Mouse (Mus musculus) thymus, postnatal 36 days (tissue): ENCODE measurements at regions not wholly inside any gene's neighbourhood (a gene's known extent, or its start where the extent isn't known, plus 50 kb on each side); places are given as distances from the start of the nearest gene placed in this dataset.

Experiments
- DNase-seq, 2 experiments: peaks; one replicate each; pipeline ENCODE4 v3.0.0; 2022; ENCODE audit warnings: mixed read lengths in 2 of 2

DNA sequence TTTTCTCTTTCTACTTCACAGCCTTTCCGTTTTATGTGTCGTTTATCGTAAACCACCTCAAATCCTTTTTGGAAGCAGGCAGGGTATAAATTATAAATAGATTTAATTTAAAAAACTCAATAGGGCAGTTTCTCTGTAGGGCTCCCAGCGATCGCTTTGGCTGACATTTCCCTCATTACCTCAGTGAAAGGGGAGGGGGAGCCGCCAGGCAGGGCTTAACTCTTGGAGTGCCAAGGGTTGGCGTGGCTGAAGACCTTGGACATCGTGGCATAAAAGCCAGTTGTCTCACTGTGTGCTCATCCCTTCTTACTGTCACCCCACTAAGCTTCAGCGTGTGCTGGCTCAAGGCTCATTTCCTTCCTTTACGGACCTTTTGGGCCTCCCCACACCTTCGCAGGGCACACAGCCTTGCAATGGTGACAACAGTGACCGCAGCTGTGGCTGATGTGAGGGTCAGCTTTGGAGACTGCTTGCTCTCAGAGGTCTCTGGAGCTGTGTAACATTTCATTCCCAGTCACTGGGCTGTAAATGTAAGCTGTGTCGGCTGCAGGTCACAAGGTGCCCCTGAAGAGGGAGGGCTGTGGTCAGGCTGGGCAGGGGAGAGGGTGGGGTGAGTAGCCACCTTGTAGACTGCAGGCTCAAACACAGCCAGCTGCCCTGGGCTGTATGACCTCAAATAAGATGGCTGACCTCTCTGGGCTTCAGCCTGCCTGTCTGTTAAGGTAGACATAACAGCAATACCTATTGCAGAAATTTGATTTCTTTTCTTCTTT, 81.6 kb upstream of the Stx16 start:
- no peak for DNase-seq

DNA sequence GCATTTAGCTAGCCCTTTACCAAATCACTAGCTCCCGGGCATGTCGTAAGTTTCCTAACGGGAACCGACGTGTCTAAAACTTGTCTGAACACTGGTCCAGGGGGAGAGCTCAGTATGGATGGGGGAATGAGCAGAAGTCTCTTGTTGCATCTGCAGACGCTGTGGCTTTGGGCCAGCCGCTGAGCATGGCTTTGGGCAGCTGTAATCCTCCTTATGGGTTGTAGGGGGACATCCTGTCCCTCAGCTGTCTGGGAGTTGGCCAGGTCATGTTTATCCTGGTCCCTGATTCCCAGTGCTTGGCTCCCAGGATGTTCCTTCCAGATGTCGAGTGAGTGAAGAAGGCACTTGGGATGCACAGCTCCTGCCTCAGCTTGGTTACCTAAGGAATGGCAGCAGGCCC, 71.4 kb upstream of the Stx16 start:
- no peak for DNase-seq

DNA sequence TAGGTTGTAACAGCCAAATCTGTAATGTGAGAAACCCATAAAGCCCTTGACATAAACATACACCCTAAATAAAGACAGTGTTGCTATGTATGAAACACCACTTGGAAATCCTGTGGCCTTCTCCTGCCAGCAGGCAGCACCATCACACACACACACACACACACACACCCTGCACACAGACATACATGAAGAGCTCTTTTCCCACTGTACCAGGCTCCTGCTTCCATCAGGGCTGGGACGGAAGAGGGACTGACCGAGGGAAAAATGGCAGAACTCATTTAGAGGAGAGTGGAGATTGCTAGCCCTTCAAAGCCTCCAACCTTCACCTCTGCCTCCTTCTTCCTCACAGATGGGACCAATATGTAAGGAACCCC, 68.1 kb upstream of the Stx16 start:
- DNase-seq, result no peak

DNA sequence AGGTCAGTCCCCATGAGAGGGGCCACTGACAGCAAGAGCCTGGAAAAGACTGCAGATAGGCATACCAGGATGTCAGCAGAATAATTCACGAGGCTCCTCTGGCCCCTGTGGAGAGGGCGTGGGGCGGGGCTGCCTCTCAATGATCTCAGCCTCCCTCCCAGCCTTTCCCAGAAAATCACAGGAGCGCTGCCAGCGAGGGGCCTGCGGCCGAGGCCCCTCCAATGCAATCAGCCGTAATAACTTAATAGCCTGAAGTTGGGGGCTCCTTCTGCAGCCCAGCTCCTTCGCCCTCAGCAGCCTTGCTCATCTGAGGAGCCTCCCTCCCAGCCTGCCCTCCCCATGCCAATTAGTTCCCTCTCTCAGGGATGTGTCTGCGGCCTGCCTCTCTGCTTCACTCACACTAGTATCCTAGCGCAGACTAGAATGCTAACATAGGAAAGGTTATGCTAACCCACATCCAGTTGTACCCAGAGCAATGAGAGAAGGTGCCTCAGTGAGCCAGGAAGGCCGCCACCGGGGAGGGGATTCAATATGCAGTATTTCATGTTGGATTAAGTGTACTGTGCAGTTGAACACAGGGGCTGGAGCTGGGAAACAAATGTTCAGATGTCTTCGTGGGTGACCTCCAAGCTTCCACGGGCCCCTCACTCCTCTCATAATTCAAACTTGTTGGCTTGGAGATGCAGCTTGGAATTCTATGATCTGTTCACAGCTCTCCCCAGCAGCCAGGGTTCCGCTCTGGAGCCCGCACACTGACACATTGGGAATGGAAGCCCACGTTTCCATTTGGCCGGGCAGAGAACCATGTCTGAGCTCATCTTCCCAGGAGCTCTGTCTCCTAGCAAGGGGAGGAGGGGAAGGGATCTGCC, 67.5 kb upstream of the Stx16 start:
- DNase-seq, result no peak

DNA sequence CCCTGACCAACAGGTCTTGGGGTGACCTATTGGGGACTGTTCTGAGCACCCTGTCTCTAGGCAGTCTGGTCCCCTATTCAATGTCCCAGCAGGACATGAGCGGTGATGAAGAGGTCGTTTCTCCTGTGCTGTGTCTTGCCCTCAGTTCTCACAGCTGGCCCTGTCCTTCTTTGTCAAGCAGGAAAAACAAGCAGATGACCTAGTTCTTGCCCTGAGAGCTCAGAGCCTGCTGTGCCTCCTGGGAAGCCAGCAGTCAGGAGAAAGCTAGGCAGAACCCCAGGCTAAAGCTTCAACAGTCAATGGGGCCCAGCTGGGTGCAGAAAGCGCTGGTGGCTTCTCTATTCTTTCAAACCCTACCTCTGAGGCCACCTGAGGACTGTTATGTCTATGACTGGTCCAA, 66.1 kb upstream of the Stx16 start:
- DNase-seq, result no peak

DNA sequence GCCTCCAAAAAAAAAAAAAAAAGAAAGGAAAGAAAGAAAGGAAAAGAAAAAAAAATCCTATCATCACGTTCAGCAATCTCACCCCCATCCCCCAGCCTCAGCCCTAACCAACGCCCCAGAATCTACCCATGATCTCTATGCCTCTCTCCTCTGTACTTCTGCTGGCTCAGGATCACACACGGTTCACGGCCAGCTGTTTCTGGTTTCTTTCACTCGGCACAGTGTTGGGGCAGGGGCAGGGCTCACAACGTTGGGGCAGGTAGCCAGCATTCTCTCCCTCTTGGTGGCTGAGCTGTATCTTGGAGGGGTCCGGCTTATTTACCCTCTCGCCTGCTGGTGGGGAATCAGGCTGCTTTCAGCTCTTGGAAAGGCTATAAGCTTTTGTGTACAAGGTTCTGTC, 64.7 kb upstream of the Stx16 start:
- DNase-seq, result no peak

DNA sequence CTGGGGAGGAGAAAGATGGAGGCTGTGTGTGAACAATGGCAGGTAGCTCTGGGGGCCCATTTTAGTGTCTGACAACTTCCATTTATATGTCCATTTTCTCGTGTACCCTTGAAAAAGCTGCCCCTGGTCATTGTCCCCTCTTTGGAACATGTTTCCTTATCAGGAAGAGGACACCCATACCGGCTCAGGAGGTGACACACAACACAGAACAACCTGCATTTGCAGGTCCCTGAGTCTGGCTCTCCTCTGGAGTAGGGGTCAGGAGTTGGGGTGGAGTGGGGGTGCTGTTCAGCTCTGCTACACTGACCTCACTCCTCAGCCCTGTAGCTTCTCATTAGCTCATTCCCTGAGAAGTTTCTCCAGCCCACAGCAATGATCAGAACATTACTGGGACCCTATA, 61.7 kb upstream of the Stx16 start:
- DNase-seq, result no peak

DNA sequence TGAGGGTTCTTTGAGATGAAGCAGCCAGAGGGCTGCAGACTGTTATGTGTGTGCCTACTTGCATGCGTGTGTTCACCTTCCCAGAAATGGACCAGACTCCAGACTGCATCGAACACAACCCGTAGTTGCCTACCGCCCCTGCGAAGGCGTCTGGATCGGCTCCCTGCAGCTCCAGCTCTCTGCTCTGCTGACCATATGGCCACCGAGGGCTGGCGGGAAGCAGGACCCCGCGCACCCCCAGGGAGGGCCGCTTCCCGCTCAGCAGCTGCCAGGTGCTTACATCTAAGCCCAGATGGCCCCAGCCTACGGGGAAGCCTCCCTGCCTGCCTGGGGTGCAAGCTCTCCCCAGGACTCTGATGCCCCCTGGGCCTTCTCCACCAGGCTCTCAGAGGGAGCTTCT, 60.8 kb upstream of the Stx16 start:
- no peak for DNase-seq

DNA sequence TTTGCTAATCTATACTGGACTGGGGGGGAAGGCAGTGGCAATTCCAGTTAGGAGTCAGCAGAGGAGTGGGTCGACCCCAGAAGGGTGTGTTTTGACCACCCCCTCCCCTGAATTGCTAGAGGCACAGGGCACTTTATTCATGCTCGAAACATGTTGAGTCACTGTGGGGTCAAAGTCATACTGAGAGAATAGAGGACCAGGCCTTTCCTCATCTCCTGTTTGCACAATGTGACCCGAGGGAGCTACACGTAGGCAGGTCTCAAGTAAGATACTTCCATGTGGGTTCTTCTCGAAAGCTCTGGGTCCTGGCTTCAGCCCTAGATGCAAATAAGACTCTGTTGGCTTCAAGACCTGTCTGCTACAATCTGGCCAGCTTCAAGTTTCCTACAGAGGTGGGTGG, 60.0 kb upstream of the Stx16 start:
- no peak for DNase-seq

DNA sequence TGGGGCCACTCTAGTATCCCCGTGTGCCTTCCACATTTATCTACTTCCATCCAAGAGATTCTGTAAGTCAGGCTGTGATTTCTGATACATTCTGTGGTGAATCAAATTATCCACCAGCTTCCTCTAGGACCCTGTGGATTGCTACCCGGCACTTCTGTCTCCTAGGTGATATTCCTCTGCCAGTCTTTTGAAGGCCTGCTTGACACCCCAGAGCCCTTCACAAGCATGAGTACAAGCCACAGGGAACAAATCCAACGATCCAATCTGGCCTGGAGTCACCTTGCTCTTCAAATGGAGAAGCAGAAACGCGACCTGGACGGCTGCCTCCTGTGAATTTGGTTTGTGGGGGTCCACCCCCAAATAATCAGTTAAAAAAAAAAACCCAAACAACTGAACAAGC, 59.1 kb upstream of the Stx16 start:
- no peak for DNase-seq

DNA sequence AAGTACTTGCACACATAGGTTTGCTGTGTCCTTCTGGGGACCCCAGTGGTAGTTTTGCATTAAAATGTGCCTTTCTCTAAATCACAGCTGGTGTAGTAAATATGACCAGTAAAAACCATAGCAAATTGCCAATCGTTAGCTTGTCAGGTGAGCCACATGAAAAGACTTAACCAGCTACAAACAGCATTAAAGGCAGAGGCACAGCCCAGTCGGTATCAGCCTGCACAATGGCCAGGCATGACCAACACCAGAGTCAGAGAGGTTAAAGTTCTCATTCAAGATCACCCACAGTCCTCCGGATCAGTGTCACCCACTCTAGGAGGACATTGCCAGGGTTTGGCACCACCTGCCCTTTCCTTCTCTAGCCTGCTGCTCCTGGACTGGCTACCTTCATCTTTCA, 58.5 kb upstream of the Stx16 start:
- no peak for DNase-seq

DNA sequence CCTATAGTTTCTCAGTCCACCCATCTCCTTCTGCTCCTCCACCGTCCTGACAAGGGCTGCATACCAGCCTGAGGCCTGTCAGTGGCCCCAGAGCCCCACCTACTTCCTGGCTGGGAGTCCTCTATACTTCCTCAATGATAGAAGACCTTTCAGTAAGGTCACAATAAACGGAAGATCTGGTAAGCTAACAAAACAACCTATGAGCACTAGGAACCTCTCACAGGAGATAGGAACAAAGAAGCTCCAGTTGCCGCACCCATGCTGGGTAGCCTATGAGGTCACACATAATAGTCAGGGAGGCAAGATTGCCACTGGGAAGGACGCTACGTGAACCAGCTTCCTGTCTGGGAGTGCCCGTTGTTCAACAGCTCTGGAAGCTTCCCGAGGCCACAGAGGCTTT, 58.1 kb upstream of the Stx16 start:
- peak; percentile 21 to 23 for DNase-seq

DNA sequence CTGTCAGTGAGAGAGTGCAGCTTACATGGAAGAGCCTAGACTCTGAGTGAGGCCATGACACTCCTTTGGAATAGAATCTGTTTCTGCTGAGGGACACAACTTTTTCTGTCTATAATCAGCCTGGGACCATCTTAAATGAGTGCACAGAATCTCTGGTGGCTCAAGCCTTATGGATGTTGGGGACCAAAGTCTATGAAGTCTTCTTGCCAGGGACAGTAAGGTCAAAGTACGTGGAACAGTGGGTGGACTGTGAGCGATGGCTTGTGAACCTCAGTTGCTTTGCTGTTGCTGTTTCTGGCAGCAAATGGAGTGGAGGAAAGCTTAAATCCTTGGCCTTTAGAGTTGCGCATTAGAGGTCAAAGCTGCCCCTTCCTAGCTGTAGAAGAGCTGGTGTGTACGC, 57.1 kb upstream of the Stx16 start:
- no peak for DNase-seq

DNA sequence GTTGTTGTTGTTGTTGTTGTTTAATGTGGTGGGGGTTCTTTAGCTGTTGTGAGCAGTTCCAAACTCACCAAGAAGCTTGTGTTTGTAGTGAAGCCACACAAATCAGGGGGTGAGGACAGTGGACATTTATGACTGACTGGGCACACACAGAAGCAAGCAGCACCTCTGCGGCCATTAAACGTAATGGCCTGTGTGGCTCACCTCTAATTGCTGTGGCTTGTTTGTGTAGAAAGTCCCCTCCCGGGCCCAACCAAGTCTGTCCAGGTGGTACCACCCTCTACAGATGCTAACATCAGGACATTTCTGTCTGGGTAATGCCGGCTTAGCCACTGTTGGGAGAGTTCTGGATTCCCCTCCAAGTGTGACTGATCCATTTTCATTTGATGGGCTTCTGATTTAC, 56.1 kb upstream of the Stx16 start:
- DNase-seq, result no peak

DNA sequence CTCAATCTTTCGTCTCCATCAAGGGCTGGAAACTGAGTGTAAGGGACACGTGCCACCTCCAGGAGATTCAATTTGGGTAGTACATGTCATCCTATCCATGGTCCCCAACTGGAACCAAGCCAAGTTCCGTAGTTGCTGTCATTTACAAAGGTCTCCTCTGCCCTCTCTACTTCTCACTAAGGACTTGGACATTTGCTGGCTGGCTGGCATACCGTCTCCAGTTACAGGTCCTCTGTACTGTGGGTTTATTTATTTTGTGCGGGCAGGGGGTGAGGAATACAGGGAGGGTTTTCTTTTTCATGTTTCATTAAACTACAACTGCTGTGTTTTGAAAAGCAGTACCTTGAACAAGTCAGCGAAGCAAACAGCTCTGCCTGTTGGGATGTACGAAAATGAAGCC, 55.7 kb upstream of the Stx16 start:
- DNase-seq, result no peak

DNA sequence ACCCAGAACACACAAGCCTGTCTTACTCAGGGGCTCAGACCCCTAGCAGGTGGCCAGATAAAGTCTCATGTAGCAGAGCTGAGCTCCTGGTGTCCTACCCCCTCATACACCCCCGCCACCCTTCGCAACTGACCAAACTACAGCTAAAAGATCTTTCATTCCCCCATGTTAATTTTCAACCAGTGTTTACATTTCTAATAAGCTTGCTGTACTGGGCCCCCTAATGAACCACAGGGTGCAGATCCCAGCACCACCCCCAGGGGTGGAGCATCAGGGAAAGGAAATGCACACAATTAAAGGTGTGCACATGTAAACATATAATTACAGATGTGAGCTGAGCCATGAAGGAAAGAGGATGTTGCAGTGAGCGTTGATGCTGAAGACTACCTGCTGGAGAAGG, 54.6 kb upstream of the Stx16 start:
- no peak for DNase-seq

DNA sequence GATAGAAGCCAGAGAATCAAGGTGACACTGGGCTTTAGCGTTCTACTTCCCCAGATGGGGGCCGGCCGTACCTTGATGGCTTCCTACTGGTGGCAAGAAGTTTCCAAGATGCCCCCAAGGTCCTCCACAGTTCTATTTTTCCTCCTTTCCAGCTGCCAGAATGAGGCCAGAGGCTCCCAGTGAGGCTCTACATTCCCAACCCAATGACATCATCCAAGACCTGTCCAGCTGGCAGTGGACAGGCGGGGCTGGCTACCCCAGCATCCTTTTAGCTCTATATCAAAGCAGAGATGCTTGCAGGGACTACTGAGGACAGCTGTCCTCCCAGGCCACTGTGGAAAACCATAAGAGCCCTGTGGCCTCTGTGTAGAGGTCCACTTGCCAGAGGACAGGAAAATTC, 53.8 kb upstream of the Stx16 start:
- DNase-seq, result no peak

DNA sequence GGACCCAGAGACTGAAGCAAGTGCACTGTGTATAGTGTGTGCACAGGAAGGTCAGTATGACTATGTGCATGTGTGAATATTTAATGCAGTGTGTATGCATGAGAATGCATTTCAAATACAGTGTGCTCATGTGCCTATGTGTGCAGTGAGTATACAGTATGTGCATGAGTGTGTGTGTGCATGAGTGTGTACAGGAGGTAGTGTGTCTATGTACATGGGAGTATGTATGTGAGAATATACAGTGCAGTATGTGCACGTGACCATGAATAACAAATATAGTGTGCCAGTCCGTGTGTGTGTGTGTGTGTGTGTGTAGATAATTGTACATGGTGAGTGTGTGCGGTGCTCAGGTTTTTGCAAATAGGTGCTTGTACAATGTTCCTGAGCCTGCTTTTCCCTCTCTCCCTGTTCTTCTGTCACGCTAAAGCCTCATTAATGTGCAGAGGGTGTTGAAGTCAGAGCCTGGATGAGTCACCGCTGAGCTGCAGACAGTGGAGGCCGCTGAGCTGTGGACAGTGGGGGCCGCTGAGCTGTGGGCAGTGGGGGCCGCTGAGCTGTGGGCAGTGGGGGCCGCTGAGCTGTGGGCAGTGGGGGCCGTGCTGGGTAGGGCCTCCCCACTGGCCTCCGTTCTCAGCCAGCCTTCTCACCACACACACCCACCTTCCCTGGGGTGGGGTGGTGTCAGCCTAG, 50.8 kb upstream of the Stx16 start:
- DNase-seq, result no peak
